Mouse (Mus musculus): ENCODE data around the gene Gm17079. TPM values are rescaled to one million over a fixed set of nuclear protein-coding genes. Genes with fewer than 3 reads are reported as not detected.

The Gm17079 gene
- polyA plus RNA-seq, 1 experiment from 2014 or later, result not detected

Other genes starting within 250 kb of the Gm17079 start
- gene Vmn2r89, start 243.6 kb downstream of the Gm17079 start, polyA plus RNA-seq (2014; fragmentation: Nextera tagmentation; extraction: Ambion mirVana), result not detected in 2 replicates
- 0.16 TPM in 1 of 2 replicates, not detected in the other for gene Gm5622, start 142.7 kb downstream of the Gm17079 start, polyA plus RNA-seq (2014; fragmentation: Nextera tagmentation; extraction: Ambion mirVana)
- gene Gm17175, start 121.4 kb downstream of the Gm17079 start, polyA plus RNA-seq (2014; fragmentation: Nextera tagmentation; extraction: Ambion mirVana), result not detected in 2 replicates
- gene Gm17174, start 103.3 kb downstream of the Gm17079 start, polyA plus RNA-seq (2014; fragmentation: Nextera tagmentation; extraction: Ambion mirVana), result not detected in 2 replicates
- not detected in 2 replicates for gene Gm17078, start 84.2 kb downstream of the Gm17079 start, polyA plus RNA-seq (2014; fragmentation: Nextera tagmentation; extraction: Ambion mirVana)
- gene Gm4181, start 59.8 kb downstream of the Gm17079 start, polyA plus RNA-seq (2014; fragmentation: Nextera tagmentation; extraction: Ambion mirVana), result not detected in 2 replicates
- gene Gm5800, start 21.7 kb upstream of the Gm17079 start, polyA plus RNA-seq (2014; fragmentation: Nextera tagmentation; extraction: Ambion mirVana), result not detected in 2 replicates
- not detected in 2 replicates for gene Ang4, start 78.1 kb upstream of the Gm17079 start, polyA plus RNA-seq (2014; fragmentation: Nextera tagmentation; extraction: Ambion mirVana)
- gene AY358078, start 104.6 kb upstream of the Gm17079 start, polyA plus RNA-seq (2014; fragmentation: Nextera tagmentation; extraction: Ambion mirVana), result not detected in 2 replicates
- not detected in 2 replicates for gene Ear6, start 158.2 kb upstream of the Gm17079 start, polyA plus RNA-seq (2014; fragmentation: Nextera tagmentation; extraction: Ambion mirVana)
- 49.6 and 49.8 TPM in 2 replicates for gene Mettl17, start 189.4 kb upstream of the Gm17079 start, polyA plus RNA-seq (2014; fragmentation: Nextera tagmentation; extraction: Ambion mirVana)
- gene Slc39a2, start 197.4 kb upstream of the Gm17079 start, polyA plus RNA-seq (2014; fragmentation: Nextera tagmentation; extraction: Ambion mirVana), result 0.20 and 0.23 TPM in 2 replicates
- gene Ndrg2, start 218.7 kb upstream of the Gm17079 start, polyA plus RNA-seq (2014; fragmentation: Nextera tagmentation; extraction: Ambion mirVana), result 235 and 269 TPM in 2 replicates
- gene Tppp2, start 223.0 kb upstream of the Gm17079 start, polyA plus RNA-seq (2014; fragmentation: Nextera tagmentation; extraction: Ambion mirVana), result not detected in 2 replicates
- not detected in 2 replicates for gene Rnase13, start 227.3 kb upstream of the Gm17079 start, polyA plus RNA-seq (2014; fragmentation: Nextera tagmentation; extraction: Ambion mirVana)